Mouse (Mus musculus) spleen, postnatal 10 days (tissue): Measurements from ENCODE around the gene Klrc1.
A peak's percentile ranks its signal among the peaks of the same experiment; 100 is the strongest.
"Not testable (repeated sequence)": the region's sequence is repeated elsewhere in the genome, so short reads cannot be mapped to it uniquely, and the experiment has no call there.

ENCODE experiments used
- DNase-seq, 2 experiments: peaks; one replicate each; pipeline ENCODE4 v3.0.0; 2021 to 2022; ENCODE audit warnings: low spot score in 2 of 2

Klrc1 gene

GRCm38 (mm10) chr6:129678873-129679272 lies at the start of gene Klrc1:
TSS of gene Klrc1 (minus strand) at chr6:129678973.
- DNase-seq = no peak

GRCm38 (mm10) chr6:129727237-129727636 lies 48.5 kb upstream of the Klrc1 start:
- no peak for DNase-seq

- no peak for DNase-seq
Observed at GRCm38 (mm10) chr6:129721390-129721789, 42.6 kb upstream of the Klrc1 start.

- no peak for DNase-seq
Observed at GRCm38 (mm10) chr6:129720487-129720886, 41.7 kb upstream of the Klrc1 start.

- no peak for DNase-seq
Observed at GRCm38 (mm10) chr6:129717032-129717431, 38.3 kb upstream of the Klrc1 start, which contains the start of gene Klri1. TSS of gene Klri1 (minus strand) at chr6:129717132.

GRCm38 (mm10) chr6:129713566-129713965 lies 34.8 kb upstream of the Klrc1 start:
- DNase-seq = no peak

- DNase-seq = not testable (repeated sequence)
Observed at GRCm38 (mm10) chr6:129691436-129691835, 12.7 kb upstream of the Klrc1 start.

GRCm38 (mm10) chr6:129680379-129680778 lies 1.6 kb upstream of the Klrc1 start:
- peak in 1 of 2 experiments; percentile 14 for DNase-seq

- not testable (repeated sequence) for DNase-seq
Observed at GRCm38 (mm10) chr6:129661301-129661700, 17.5 kb downstream of the Klrc1 start.

- not testable (repeated sequence) for DNase-seq
Observed at GRCm38 (mm10) chr6:129660589-129660988, 18.2 kb downstream of the Klrc1 start, which contains the start of gene Klrc2. TSS of gene Klrc2 (minus strand) at chr6:129660689.

- DNase-seq = not testable (repeated sequence)
Observed at GRCm38 (mm10) chr6:129644054-129644453, 34.7 kb downstream of the Klrc1 start.

GRCm38 (mm10) chr6:129643237-129643636 lies 35.5 kb downstream of the Klrc1 start, which contains the start of gene Klrc3:
TSS of gene Klrc3 (minus strand) at chr6:129643337.
- not testable (repeated sequence) for DNase-seq

- not testable (repeated sequence) for DNase-seq
Observed at GRCm38 (mm10) chr6:129631046-129631445, 47.7 kb downstream of the Klrc1 start.

GRCm38 (mm10) chr6:129623735-129624134 lies 55.0 kb downstream of the Klrc1 start, which contains the start of gene Klrk1:
TSS of gene Klrk1 (minus strand) at chr6:129623864.
- no peak for DNase-seq
